Mouse (Mus musculus) layer of hippocampus, adult 2 months (tissue): Measurements from ENCODE around the gene Ube2h. TPM values are rescaled to one million over a fixed set of nuclear protein-coding genes. Genes with fewer than 3 reads are reported as not detected.
A peak's percentile ranks its signal among the peaks of the same experiment; 100 is the strongest.

Source experiments
- DNase-seq, 2 experiments: peaks; one replicate each; pipeline ENCODE4 v3.0.0; 2022; ENCODE audit warnings: low spot score in 2 of 2
- H3K27ac ChIP-seq: fragments of 200-600 bp; 2 replicates; pipeline ENCODE4 v1.8.1; 2022
- H3K4me3 ChIP-seq: fragments of 200-600 bp; 2 replicates; pipeline ENCODE4 v1.8.1; 2022; ENCODE audit warnings: mild to moderate bottlenecking
- CTCF ChIP-seq: fragments of 200-600 bp; conservative IDR thresholded peaks from 2 replicates; pipeline ENCODE4 v1.8.1; 2022; ENCODE audit warnings: antibody characterized with exemption, mild to moderate bottlenecking, moderate library complexity
- total RNA-seq, 2 experiments: library from RNA; stranded (reverse); gene quantifications; 2 replicates each; pipeline ENCODE4 v1.2.3; 2021

The Ube2h gene
- total RNA-seq, 2 experiments from 2014 or later: 87.9 to 88.1 TPM

DNA sequence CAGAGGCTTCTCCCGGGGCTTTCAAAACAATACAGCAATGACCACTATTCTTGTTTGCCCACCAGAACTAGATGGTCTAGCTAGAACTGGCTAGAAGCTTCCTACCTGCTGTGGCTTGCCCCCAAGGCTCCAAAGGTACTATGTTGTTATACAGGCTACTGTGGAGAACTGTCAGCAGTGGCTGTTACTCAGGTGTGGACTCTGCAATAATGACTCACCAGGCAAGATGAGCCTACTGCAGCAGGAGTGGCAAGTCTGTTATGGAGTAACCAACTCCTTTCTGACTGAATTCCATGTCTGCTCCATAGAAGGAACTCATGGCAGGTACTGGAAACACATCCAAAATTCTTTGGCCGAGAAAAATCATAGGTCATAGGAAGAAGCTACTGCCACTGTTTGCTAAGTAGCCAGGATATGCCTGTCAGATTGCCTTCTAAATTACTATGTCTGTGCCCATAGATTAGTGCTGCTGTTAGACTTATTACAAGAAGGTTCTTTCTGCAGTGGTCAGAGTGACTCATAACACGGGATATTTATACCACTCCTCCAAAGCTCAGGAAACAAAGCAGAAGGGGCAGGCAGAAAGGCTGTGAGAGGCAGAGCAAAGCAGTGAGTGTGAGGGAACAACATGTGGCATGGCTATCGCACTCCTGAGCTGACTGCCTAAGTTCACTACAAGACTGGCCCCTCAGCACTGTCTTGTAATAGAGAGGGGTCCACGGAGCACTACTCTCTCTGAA lies 51.9 kb downstream of the Ube2h start:
- no peak for TF ChIP-seq CTCF
- DNase-seq: no peak
- Histone ChIP-seq H3K4me3 (no peak overlapping the region), H3K27ac (no peak overlapping the region)

DNA sequence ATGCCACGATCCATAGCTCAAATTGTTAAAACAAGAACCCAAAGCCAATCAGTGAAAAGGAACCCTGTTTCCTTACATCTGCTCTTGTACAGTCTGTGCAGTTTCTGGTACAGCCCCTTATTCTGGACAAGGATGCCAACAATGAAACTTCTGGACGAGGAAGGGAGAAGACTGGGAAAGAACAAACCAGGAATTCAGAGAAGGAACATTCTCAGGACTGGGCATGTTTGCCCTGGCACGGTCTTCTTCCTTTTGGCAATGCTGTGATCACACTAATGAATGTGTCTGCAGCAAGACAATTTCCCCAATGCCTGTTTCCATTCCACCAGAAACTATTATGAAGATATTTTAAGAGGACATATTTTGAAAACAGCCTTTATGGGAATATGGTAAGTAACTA lies 55.6 kb downstream of the Ube2h start:
- H3K27ac ChIP-seq: peak overlapping the region; percentile 46; the same call in 1 of the 2 replicates
- DNase-seq: no peak
- no peak overlapping the region for H3K4me3 ChIP-seq
- no peak for TF ChIP-seq CTCF

DNA sequence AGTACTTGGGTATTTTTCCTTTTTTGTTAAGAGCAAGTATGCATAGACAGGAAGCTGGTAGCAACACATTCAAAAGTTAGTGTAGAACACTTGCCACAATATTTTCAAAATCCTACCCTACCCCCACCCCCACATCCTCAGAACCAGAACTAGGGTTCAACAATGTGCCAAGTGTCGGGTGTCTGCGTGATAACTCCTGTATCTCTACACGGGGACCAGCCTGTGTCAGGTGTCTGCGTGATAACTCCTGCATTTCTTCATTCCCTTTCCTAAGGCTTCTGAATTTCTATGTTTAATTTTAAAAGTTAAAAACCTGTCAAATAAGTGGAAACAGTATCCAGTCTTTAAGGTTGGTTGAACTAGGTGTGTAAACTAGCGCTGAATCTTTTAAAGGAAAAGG lies 58.4 kb downstream of the Ube2h start:
- Histone ChIP-seq H3K27ac (peak overlapping the region; percentile 33; the same call in 1 of the 2 replicates), H3K4me3 (no peak overlapping the region)
- TF ChIP-seq CTCF: no peak
- DNase-seq: no peak

DNA sequence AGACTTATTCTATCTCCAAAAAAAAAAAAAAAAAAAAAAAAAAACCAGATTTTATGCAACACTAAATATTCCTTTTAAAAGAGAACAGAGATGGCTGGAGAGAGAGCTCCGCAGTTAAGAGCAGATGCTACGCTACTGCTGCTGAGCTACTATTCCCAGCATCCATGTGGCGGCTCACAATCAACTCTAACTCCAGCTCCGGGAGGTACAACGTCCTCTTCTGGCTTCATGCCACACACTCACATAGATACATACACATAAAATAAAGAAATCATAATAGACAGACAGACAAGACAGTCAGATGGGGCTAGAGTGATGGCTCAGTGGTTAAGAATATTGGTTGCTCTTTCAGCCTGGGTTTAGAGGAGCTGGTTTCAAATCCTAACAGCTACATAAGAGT lies 58.9 kb downstream of the Ube2h start:
- peak; percentile 17 to 20 for DNase-seq
- TF ChIP-seq CTCF: 0 out of 2 replicates have a peak, but pooled peaks have one; percentile 15
- H3K4me3 ChIP-seq: no peak overlapping the region

DNA sequence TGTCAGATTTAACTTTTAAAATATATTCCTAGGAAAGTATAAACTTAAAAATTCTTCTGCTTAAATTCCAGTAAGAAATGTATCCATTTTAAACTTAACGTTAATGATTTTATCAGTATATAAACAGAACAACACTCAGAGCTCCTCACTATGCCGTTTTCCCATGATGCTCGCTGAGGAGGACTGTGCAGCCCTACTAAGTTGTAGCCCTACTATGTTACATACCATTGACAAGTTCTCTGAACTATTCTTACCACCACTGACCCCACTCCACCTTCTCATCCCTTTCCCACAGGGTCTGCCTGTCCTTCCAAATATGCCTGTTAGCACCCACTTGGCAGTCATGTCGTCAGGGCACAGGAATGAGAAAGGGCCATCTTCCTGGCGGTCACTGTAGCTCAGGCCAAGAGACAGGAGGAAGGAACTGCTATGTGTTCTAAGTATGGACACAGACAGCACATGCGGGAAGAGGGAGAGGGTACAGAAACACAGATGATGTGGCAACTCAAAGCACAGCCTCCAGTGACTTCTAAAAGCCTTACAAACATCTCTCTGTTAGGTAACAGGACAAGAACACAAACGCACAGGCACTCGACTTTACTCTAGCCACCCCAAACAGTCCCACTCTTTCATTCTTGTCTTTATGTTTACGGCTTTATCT lies 60.9 kb downstream of the Ube2h start:
- DNase-seq: no peak
- Histone ChIP-seq H3K27ac (no peak overlapping the region), H3K4me3 (no peak overlapping the region)
- TF ChIP-seq CTCF: no peak

More for the DNA sequence above, 58.9 kb downstream of the Ube2h start:
- peak overlapping the region; percentile 56; the same call in 1 of the 2 replicates for H3K27ac ChIP-seq

DNA sequence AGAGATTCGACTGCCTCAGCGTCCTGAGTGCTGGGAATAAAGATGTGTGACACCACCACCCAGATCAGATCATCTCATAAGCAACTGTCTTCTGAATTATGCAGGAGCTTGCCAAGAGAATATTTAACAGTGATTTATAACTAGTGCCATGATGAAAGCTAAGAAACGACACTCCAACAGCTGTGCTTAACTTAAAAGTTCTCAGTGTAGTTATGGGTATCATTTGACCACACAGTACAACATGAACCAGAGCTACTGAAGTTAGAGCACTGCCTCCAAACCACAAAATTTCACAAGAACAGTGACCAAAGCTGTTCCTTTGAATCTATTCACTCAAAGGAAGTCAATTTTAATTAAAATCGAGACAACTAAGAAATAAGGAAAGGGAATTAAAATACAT lies 61.4 kb downstream of the Ube2h start:
- H3K4me3 ChIP-seq: no peak overlapping the region
- H3K27ac ChIP-seq: 0 out of 2 replicates have a peak overlapping the region, but pooled peaks have one; percentile 20
- DNase-seq: no peak
- TF ChIP-seq CTCF: no peak

DNA sequence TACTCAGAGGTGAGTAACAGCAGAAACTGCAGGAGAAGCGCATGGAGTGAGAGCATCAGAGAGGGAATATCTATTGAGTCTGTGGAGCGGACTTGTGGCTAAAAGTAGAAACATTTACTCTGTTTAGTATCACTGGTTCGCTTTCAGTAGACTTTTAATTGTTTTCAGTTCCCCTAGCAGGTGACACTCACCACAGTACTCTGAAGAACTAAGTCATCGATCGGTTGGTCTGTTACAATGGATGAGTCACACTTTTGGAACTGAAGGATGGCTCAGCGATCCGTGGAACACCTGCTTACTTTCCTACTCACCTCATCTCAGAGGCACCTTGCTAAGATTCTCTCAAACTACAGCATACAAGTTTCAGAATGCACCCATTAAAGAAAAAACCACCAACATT lies 64.2 kb downstream of the Ube2h start:
- no peak for TF ChIP-seq CTCF
- no peak overlapping the region for H3K4me3 ChIP-seq
- H3K27ac ChIP-seq: no peak overlapping the region
- DNase-seq: no peak

DNA sequence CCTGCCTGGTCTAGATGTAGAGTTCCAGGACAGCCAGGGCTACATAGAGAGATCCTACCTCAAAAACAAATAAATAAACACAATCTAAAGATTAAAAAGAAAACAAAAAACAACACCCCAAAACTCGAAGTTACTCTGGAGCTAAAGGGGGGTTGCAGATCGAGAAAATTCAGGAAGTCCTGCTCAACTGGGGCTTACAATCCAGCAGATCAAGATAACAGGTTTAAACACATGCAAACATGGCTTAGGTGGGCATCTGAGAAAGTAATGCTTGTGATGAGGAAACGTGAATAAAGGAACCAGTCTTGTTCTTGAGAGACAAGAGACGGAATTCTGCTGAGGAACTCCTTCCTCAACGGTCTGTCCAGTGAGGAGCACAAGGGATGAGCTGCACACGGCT lies 65.1 kb downstream of the Ube2h start:
- Histone ChIP-seq H3K27ac (no peak overlapping the region), H3K4me3 (no peak overlapping the region)
- DNase-seq: no peak
- TF ChIP-seq CTCF: no peak

DNA sequence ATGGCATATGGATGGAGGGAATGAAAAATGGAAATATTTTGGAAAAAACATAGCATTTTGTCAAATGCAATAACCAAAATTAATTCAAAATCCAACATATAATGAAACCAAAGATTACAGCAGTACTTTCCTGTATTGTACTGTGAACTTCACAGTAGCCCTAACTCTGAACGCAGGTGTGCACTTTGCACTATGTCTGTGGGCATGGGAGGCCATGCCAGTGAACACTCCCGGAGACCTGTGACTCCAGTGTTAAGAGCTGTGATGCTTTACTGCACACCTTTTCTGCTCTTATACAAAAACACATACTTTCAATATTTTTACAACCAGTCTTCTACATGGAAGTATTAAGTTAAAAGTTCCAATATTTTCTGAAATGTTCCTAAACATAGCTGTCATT lies 66.3 kb downstream of the Ube2h start:
- no peak for DNase-seq
- Histone ChIP-seq H3K4me3 (no peak overlapping the region), H3K27ac (no peak overlapping the region)
- no peak for TF ChIP-seq CTCF

DNA sequence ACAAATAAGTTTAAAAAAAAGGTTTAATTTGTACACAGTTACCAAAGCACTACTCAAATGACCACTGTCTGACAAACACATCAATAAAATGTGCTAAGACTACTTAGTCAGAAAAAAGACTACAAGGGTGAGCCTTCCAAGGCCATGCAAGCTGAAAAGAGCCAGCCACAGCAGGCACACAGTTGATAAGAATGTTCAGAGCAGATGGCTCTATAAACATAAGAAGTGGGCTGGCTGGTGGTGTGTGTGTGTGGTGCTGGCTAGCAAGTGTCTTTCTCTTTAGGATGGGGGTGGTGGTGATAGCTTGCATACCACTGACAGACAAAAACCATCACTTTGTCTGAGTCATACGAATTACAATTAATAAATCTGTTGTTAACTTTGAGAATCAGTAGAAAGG lies 67.8 kb downstream of the Ube2h start:
- Histone ChIP-seq H3K4me3 (no peak overlapping the region), H3K27ac (no peak overlapping the region)
- TF ChIP-seq CTCF: no peak
- DNase-seq: peak in 1 of 2 experiments; percentile 36

DNA sequence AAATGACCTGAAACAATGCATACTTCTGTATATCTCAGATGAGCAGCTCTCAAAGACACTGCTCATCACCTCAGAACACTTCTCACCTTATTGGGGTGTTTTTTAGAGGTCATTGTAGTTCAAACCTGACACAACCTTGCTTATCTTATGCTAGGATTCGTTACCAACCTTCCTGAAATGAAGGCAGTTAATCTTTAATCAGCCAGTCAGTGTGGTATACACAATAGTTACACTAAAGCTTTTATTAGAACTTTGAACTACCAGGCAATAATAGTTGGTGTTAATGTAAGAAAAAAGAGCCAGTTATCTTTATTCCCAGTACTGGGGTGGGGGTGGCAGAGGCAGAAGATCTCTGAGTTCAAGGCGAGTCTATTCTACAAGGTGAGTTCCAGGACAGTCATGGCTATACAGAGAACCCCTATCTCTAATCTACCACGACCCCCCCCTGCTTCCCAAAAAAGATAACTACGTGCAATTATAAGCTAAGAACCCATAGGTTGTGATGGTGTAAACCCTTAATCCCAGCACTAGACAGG lies 72.5 kb downstream of the Ube2h start:
- DNase-seq: no peak
- no peak for TF ChIP-seq CTCF
- Histone ChIP-seq H3K27ac (no peak overlapping the region), H3K4me3 (no peak overlapping the region)

DNA sequence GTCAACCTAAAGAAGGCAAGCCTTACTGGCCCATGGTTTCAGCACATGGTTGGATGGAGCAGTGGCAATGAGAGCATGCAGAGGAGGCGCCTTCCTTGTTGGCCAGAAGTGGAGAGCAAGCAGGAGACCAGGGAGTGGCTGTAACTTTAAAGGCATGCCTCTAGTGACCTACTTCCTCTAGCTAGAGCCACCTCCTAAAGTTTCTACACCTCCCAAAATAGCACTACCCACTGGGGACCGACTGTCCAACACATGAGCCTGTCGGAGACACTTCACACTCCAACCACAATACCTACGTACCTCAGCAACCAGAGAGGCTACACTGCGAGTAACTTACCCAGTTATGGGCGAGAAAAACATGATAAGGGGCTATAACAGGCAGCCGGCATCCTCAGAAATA lies 74.1 kb downstream of the Ube2h start:
- Histone ChIP-seq H3K27ac (no peak overlapping the region), H3K4me3 (no peak overlapping the region)
- no peak for DNase-seq
- TF ChIP-seq CTCF: no peak

DNA sequence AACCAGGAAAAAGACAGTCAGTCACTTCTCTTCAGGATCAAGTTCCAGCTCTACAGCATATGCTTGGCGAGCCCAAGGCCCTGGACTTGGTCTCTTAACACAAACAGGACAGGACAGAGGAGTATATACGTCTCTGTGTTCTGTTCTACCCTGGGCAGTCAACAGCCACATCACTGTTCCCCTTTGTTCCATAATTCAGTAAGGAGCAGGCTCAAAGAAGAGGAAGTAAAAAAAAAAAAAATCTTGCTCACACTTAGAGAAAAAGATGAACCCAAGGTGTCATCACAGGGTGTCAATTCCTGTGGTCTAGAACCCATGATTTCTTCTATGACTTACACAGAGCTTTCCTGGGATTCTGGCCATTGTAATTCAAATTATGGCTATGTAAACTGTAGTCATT lies 75.4 kb downstream of the Ube2h start:
- Histone ChIP-seq H3K27ac (no peak overlapping the region), H3K4me3 (no peak overlapping the region)
- DNase-seq: no peak
- no peak for TF ChIP-seq CTCF
